Comparison of ENCODE assay signal across 9 mouse cellular contexts in genomic region chr14:93009147-93010064, GRCm38 (mm10).
DNase-seq lines count a peak whose midpoint lies in the region; ATAC-seq lines count a peak whose summit lies in the region.
"Had no signal": no experiment of that assay in that cellular context is flagged by ENCODE, and none has a peak within 500 bp of the region (broad histone marks: within the 10 kb centered on the region; RNA-seq: fewer than 3 reads in every experiment).

No protein-coding gene starts in this region.

- DNase-seq in embryonic facial prominence, embryonic 11.5 days (ENCODE audit: low spot score) = peak; percentile 44
- DNase-seq in embryonic facial prominence, embryonic 10.5 days (ENCODE audit: low spot score) = no peak
- peak; percentile 40 to 42 for DNase-seq in cerebellum, postnatal 14 days
- DNase-seq in layer of hippocampus, adult 11-12 months (ENCODE audit: low spot score) = peak; percentile 52
- no peak for DNase-seq in ovary, adult 18-20 months (ENCODE audit: low spot score)
- DNase-seq in liver, embryonic 11.5 days (ENCODE audit: low spot score) = no peak

- H3K9ac ChIP-seq in embryonic facial prominence, embryonic 11.5 days (replicated peaks; ENCODE audit: low read length) = no peak overlapping the region
- no peak overlapping the region for H3K9ac ChIP-seq in neural tube, embryonic 14.5 days (replicated peaks; ENCODE audit: low read depth, low read length)
- no peak overlapping the region for H3K9ac ChIP-seq in heart, embryonic 11.5 days (ENCODE audit: low read depth, low read length)
- no peak overlapping the region for H3K9ac ChIP-seq in liver, embryonic 11.5 days (ENCODE audit: low read depth, low read length)
- H3K9ac ChIP-seq: liver, embryonic 15.5 days had no signal

- no peaks in the 10 kb centered on the region for H3K9me3 ChIP-seq in embryonic facial prominence, embryonic 11.5 days (replicated peaks; ENCODE audit: control insufficient read depth, low read length)
- H3K9me3 ChIP-seq in embryonic facial prominence, embryonic 10.5 days = no peaks in the 10 kb centered on the region
- H3K9me3 ChIP-seq in neural tube, embryonic 14.5 days (ENCODE audit: control insufficient read depth, low read length) = no peaks in the 10 kb centered on the region
- H3K9me3 ChIP-seq in heart, embryonic 11.5 days (replicated peaks; ENCODE audit: control insufficient read depth, low read length) = no peaks in the 10 kb centered on the region
- no peaks in the 10 kb centered on the region for H3K9me3 ChIP-seq in liver, embryonic 11.5 days (ENCODE audit: control insufficient read depth, low read length)
- H3K9me3 ChIP-seq: liver, embryonic 15.5 days had no signal

- no peak overlapping the region for H3K27ac ChIP-seq in embryonic facial prominence, embryonic 11.5 days (replicated peaks; ENCODE audit: low read depth, low read length)
- no peak overlapping the region for H3K27ac ChIP-seq in embryonic facial prominence, embryonic 10.5 days (replicated peaks)
- H3K27ac ChIP-seq in neural tube, embryonic 14.5 days (ENCODE audit: low read depth, low read length) = no peak overlapping the region
- H3K27ac ChIP-seq in heart, embryonic 11.5 days (ENCODE audit: low read depth, low read length) = no peak overlapping the region
- H3K27ac ChIP-seq in liver, embryonic 11.5 days (ENCODE audit: low read depth, low read length) = no peak overlapping the region
- H3K27ac ChIP-seq: liver, embryonic 15.5 days had no signal

- H3K27me3 ChIP-seq in embryonic facial prominence, embryonic 11.5 days (ENCODE audit: control insufficient read depth, insufficient read depth, low read length) = no peaks in the 10 kb centered on the region
- H3K27me3 ChIP-seq in embryonic facial prominence, embryonic 10.5 days (replicated peaks; ENCODE audit: low read depth, poor library complexity, severe bottlenecking) = no peaks in the 10 kb centered on the region
- H3K27me3 ChIP-seq in neural tube, embryonic 14.5 days (ENCODE audit: control insufficient read depth, insufficient read depth, low read length) = no peaks in the 10 kb centered on the region
- no peaks in the 10 kb centered on the region for H3K27me3 ChIP-seq in heart, embryonic 11.5 days (ENCODE audit: control insufficient read depth, insufficient read depth, low read length)
- no peaks in the 10 kb centered on the region for H3K27me3 ChIP-seq in liver, embryonic 11.5 days (replicated peaks; ENCODE audit: control insufficient read depth, insufficient read depth, low read length)
- H3K27me3 ChIP-seq: liver, embryonic 15.5 days had no signal

- peak; percentile 44; the same call in 1 of the 2 replicates for ATAC-seq in embryonic facial prominence, embryonic 11.5 days (replicated peaks; ENCODE audit: insufficient number of reproducible peaks, low FRiP score, low TSS enrichment, low read depth)
- peak; percentile 87 for ATAC-seq in neural tube, embryonic 14.5 days (ENCODE audit: low read depth)
- ATAC-seq in heart, embryonic 11.5 days (replicated peaks; ENCODE audit: insufficient number of reproducible peaks, low FRiP score, low TSS enrichment) = no peak
- ATAC-seq in liver, embryonic 11.5 days (replicated peaks; ENCODE audit: low FRiP score) = no peak

- no peaks in the 10 kb centered on the region for H3K4me1 ChIP-seq in embryonic facial prominence, embryonic 11.5 days (ENCODE audit: control insufficient read depth, insufficient read depth, low read length)
- H3K4me1 ChIP-seq in embryonic facial prominence, embryonic 10.5 days = no peaks in the 10 kb centered on the region
- no peaks in the 10 kb centered on the region for H3K4me1 ChIP-seq in neural tube, embryonic 14.5 days (ENCODE audit: control insufficient read depth, insufficient read depth, low read length)
- no peaks in the 10 kb centered on the region for H3K4me1 ChIP-seq in heart, embryonic 11.5 days (ENCODE audit: control insufficient read depth, insufficient read depth, low read length)
- H3K4me1 ChIP-seq in liver, embryonic 11.5 days (replicated peaks; ENCODE audit: control insufficient read depth, insufficient read depth, low read length) = no peaks in the 10 kb centered on the region
- H3K4me1 ChIP-seq: liver, embryonic 15.5 days had no signal

- H3K4me3 ChIP-seq in embryonic facial prominence, embryonic 11.5 days (ENCODE audit: low read depth, low read length) = no peak overlapping the region
- H3K4me3 ChIP-seq in embryonic facial prominence, embryonic 10.5 days = no peak overlapping the region
- H3K4me3 ChIP-seq in neural tube, embryonic 14.5 days (ENCODE audit: low read depth, low read length) = no peak overlapping the region
- no peak overlapping the region for H3K4me3 ChIP-seq in heart, embryonic 11.5 days (ENCODE audit: low read depth, low read length)
- H3K4me3 ChIP-seq in liver, embryonic 11.5 days (ENCODE audit: low read depth, low read length) = no peak overlapping the region
- H3K4me3 ChIP-seq: liver, embryonic 15.5 days had no signal

- H3K36me3 ChIP-seq in embryonic facial prominence, embryonic 11.5 days (replicated peaks; ENCODE audit: control insufficient read depth, insufficient read depth, low read depth, low read length) = no peaks in the 10 kb centered on the region
- H3K36me3 ChIP-seq in embryonic facial prominence, embryonic 10.5 days (replicated peaks) = no peaks in the 10 kb centered on the region
- H3K36me3 ChIP-seq in neural tube, embryonic 14.5 days (ENCODE audit: control insufficient read depth, insufficient read depth, low read length) = no peaks in the 10 kb centered on the region
- H3K36me3 ChIP-seq in heart, embryonic 11.5 days (ENCODE audit: control insufficient read depth, insufficient read depth, low read length) = no peaks in the 10 kb centered on the region
- H3K36me3 ChIP-seq in liver, embryonic 11.5 days (ENCODE audit: control insufficient read depth, insufficient read depth, low read length) = no peaks in the 10 kb centered on the region
- H3K36me3 ChIP-seq: liver, embryonic 15.5 days had no signal

- WGBS in embryonic facial prominence, embryonic 11.5 days = 63% methylated on average over 5 of the region's 5 CpGs
- WGBS in embryonic facial prominence, embryonic 10.5 days = 71% methylated on average over 5 of the region's 5 CpGs
- 18% methylated on average over 5 of the region's 5 CpGs for WGBS in neural tube, embryonic 14.5 days
- 76% methylated on average over 5 of the region's 5 CpGs for WGBS in heart, embryonic 11.5 days (ENCODE audit: insufficient replicate concordance)
- whole genome bisulfite sequencing in liver, embryonic 11.5 days = 81% methylated on average over 5 of the region's 5 CpGs

- no peak overlapping the region for H3K4me2 ChIP-seq in embryonic facial prominence, embryonic 11.5 days (ENCODE audit: low read depth, low read length)
- no peak overlapping the region for H3K4me2 ChIP-seq in neural tube, embryonic 14.5 days (ENCODE audit: low read depth, low read length)
- no peak overlapping the region for H3K4me2 ChIP-seq in heart, embryonic 11.5 days
- no peak overlapping the region for H3K4me2 ChIP-seq in liver, embryonic 11.5 days
- H3K4me2 ChIP-seq: liver, embryonic 15.5 days had no signal

Comparison
In these comparisons a context has a peak if more than half of its experiments do, and no peak if none do; other contexts are left out.
1. DNase-seq: peak in embryonic facial prominence, embryonic 11.5 days (single experiment), cerebellum, postnatal 14 days (2 of 2) and layer of hippocampus, adult 11-12 months (single experiment); none in embryonic facial prominence, embryonic 10.5 days (single experiment), ovary, adult 18-20 months (single experiment) and liver, embryonic 11.5 days (single experiment).
2. ATAC-seq: peak in embryonic facial prominence, embryonic 11.5 days (single experiment) and neural tube, embryonic 14.5 days (single experiment); none in heart, embryonic 11.5 days (single experiment) and liver, embryonic 11.5 days (single experiment).